Mouse (Mus musculus) embryonic fibroblast, embryonic 13.5 days (primary cell): ENCODE data around the gene Gm14443.
"Not testable (repeated sequence)": the region's sequence is repeated elsewhere in the genome, so short reads cannot be mapped to it uniquely, and the experiment has no call there.

ENCODE experiments used
- CTCF ChIP-seq: IDR thresholded peaks from 2 replicates; pipeline ENCODE4 v1.5.1; 2011; ENCODE audit warnings: mild to moderate bottlenecking, control low read depth, low read length, moderate library complexity, borderline replicate concordance; ENCODE audit not compliant: insufficient read depth
- POLR2A ChIP-seq: IDR thresholded peaks from 2 replicates; pipeline ENCODE4 v1.6.1; 2011; ENCODE audit warnings: low read depth, mild to moderate bottlenecking, control low read depth, low read length, moderate library complexity

GRCm38 (mm10) chr2:175206732-175207131 is 31.1 kb upstream of the Gm14443 start, which contains the start of gene Gm14391:
- not testable (repeated sequence) for TF ChIP-seq CTCF, POLR2A
